Mouse (Mus musculus) C2C12 (cell line): ENCODE results near the gene Kifc5b. TPM values are rescaled to one million over a fixed set of nuclear protein-coding genes. Genes with fewer than 3 reads are reported as not detected.

ENCODE experiments used
- H3K27me3 ChIP-seq: one replicate; pipeline ENCODE4 v1.6.1; 2011; ENCODE audit not compliant: control insufficient read depth, insufficient read depth, insufficient read length
- H3K36me3 ChIP-seq: one replicate; pipeline ENCODE4 v1.6.1; 2011; ENCODE audit not compliant: control insufficient read depth, insufficient read depth
- H3K4me3 ChIP-seq: one replicate; pipeline ENCODE4 v1.5.1; 2011; ENCODE audit warnings: mild to moderate bottlenecking, control low read depth; ENCODE audit not compliant: poor library complexity, insufficient read depth, severe bottlenecking
- H3K79me2 ChIP-seq: one replicate; pipeline ENCODE4 v1.6.1; 2011; ENCODE audit not compliant: control insufficient read depth, insufficient read depth
- H3K79me3 ChIP-seq: one replicate; pipeline ENCODE4 v1.6.1; 2011; ENCODE audit warnings: low read depth, control low read depth
- H3ac ChIP-seq: one replicate; pipeline ENCODE3; 2011; ENCODE audit warnings: low read depth; ENCODE audit not compliant: control insufficient read depth, insufficient read length
- CEBPB ChIP-seq: IDR thresholded peaks from one replicate; pipeline ENCODE4 v1.6.1; 2011; ENCODE audit warnings: low read depth, mild to moderate bottlenecking, control low read depth, moderate library complexity
- CTCF ChIP-seq: IDR thresholded peaks from one replicate; pipeline ENCODE4 v1.5.1; 2011; ENCODE audit not compliant: control insufficient read depth, insufficient read depth, insufficient read length
- FOSL1 ChIP-seq: IDR thresholded peaks from one replicate; pipeline ENCODE4 v1.8.0; 2011; ENCODE audit warnings: mild to moderate bottlenecking, low read length; ENCODE audit not compliant: poor library complexity, insufficient read depth, severe bottlenecking
- MAX ChIP-seq: IDR thresholded peaks from one replicate; pipeline ENCODE4 v1.6.1; 2011; ENCODE audit warnings: mild to moderate bottlenecking, control low read depth
- MYOD1 ChIP-seq: IDR thresholded peaks from one replicate; pipeline ENCODE4 v1.6.1; 2011; ENCODE audit warnings: low read depth; ENCODE audit not compliant: control insufficient read depth, insufficient read length
- MYOG ChIP-seq: IDR thresholded peaks from one replicate; pipeline ENCODE4 v1.6.1; 2011; ENCODE audit not compliant: control insufficient read depth, insufficient read length; ENCODE audit errors: extremely low read depth
- USF1 ChIP-seq: IDR thresholded peaks from one replicate; pipeline ENCODE4 v1.6.1; 2011; ENCODE audit warnings: low read depth, mild to moderate bottlenecking, control low read depth, moderate library complexity
- polyA plus RNA-seq: library from polyadenylated mRNA; unstranded; fragments of >200 nt; fragmentation: generic; extraction: Trizol; gene quantifications from one replicate; pipeline ENCODE4 v1.2.1, GENCODE M21; 2012; ENCODE audit warnings: missing spikeins

Kifc5b gene
- polyA plus RNA-seq, 1 experiment, result 30.9 TPM

GRCm38 (mm10) chr17:26968200-26968611 is 51.3 kb downstream of the Kifc5b start:
- Histone ChIP-seq H3K79me2 (peaks cover under 1% of the 10 kb centered on the region), H3ac (no peak overlapping the region), H3K4me3 (no peak overlapping the region), H3K27me3 (no peaks in the 10 kb centered on the region), H3K79me3 (peaks cover 4% of the 10 kb centered on the region), H3K36me3 (no peaks in the 10 kb centered on the region)
- TF ChIP-seq CEBPB (no peak), FOSL1 (no peak), MYOD1 (no peak), MYOG (no peak), USF1 (no peak), MAX (no peak), CTCF (no peak)

GRCm38 (mm10) chr17:26969257-26969656 is 52.4 kb downstream of the Kifc5b start:
- no peaks in the 10 kb centered on the region for H3K27me3 ChIP-seq
- H3K4me3 ChIP-seq, result no peak overlapping the region
- TF ChIP-seq MYOG (no peak), MYOD1 (no peak), FOSL1 (no peak), MAX (no peak), CTCF (no peak), CEBPB (no peak), USF1 (no peak)
- peaks cover 11% of the 10 kb centered on the region for H3K79me2 ChIP-seq
- no peaks in the 10 kb centered on the region for H3K36me3 ChIP-seq
- no peak overlapping the region for H3ac ChIP-seq
- peaks cover 13% of the 10 kb centered on the region for H3K79me3 ChIP-seq

GRCm38 (mm10) chr17:26970221-26970620 is 53.3 kb downstream of the Kifc5b start:
- no peak overlapping the region for H3ac ChIP-seq
- TF ChIP-seq MAX (no peak), MYOD1 (no peak), CEBPB (no peak), CTCF (no peak), FOSL1 (no peak), USF1 (no peak), MYOG (no peak)
- H3K79me2 ChIP-seq, result peaks cover 21% of the 10 kb centered on the region
- no peak overlapping the region for H3K4me3 ChIP-seq
- H3K36me3 ChIP-seq, result peaks cover 1% of the 10 kb centered on the region
- peaks cover 21% of the 10 kb centered on the region for H3K79me3 ChIP-seq
- H3K27me3 ChIP-seq, result no peaks in the 10 kb centered on the region

GRCm38 (mm10) chr17:26971247-26971905 is 54.5 kb downstream of the Kifc5b start:
- peaks cover 32% of the 10 kb centered on the region for H3K79me2 ChIP-seq
- H3K36me3 ChIP-seq, result peaks cover 13% of the 10 kb centered on the region
- no peaks in the 10 kb centered on the region for H3K27me3 ChIP-seq
- H3K4me3 ChIP-seq, result no peak overlapping the region
- H3ac ChIP-seq, result no peak overlapping the region
- TF ChIP-seq FOSL1, result no peak
- TF ChIP-seq CEBPB, result no peak
- TF ChIP-seq MAX, result no peak
- no peak for TF ChIP-seq USF1
- H3K79me3 ChIP-seq, result peaks cover 26% of the 10 kb centered on the region

- Histone ChIP-seq H3ac (peak overlapping the region; percentile 76), H3K27me3 (no peaks in the 10 kb centered on the region)
- TF ChIP-seq CEBPB (no peak), CTCF (no peak), MAX (no peak), MYOD1 (no peak), USF1 (no peak), MYOG (no peak), FOSL1 (no peak)
Observed at GRCm38 (mm10) chr17:26972107-26972506, 55.2 kb downstream of the Kifc5b start.

More at GRCm38 (mm10) chr17:26972107-26972506, 55.2 kb downstream of the Kifc5b start:
- Histone ChIP-seq H3K79me3 (peaks cover 28% of the 10 kb centered on the region), H3K79me2 (peaks cover 37% of the 10 kb centered on the region), H3K4me3 (peak overlapping the region; percentile 74), H3K36me3 (peaks cover 20% of the 10 kb centered on the region)
